Mouse (Mus musculus): ENCODE results near the gene Sec16a.

- no peak for TF ChIP-seq POLR2A (IDR thresholded peaks at IDR 0.05; ENCODE audit: borderline replicate concordance, extremely low read depth, insufficient read depth, insufficient read length, poor library complexity, severe bottlenecking)
- no peak for TF ChIP-seq CTCF (IDR thresholded peaks at IDR 0.05; ENCODE audit: borderline replicate concordance, extremely low read depth, insufficient read depth, insufficient read length)
Observed at GRCm38 (mm10) chr2:26472312-26473090, 27.5 kb upstream of the Sec16a start.

Measured in brain, embryonic 14.5 days (tissue).